Mouse (Mus musculus): ENCODE results near the gene Gm20715.
"Not testable (repeated sequence)": the region's sequence is repeated elsewhere in the genome, so short reads cannot be mapped to it uniquely, and the experiment has no call there.

Gm20715 gene

GRCm38 (mm10) chr7:6410043-6410442 lies at the start of gene Gm20715:
Gm20715 (plus strand) TSS chr7:6410277.
- no peak for DNase-seq

- peak; percentile 17 for DNase-seq
These were observed 49.5 kb upstream of the Gm20715 start for GRCm38 (mm10) chr7:6360477-6361060.

- DNase-seq, result peak; percentile 20
These were observed 48.3 kb upstream of the Gm20715 start for GRCm38 (mm10) chr7:6361756-6362155.

- DNase-seq, result peak; percentile 99
These were observed 47.6 kb upstream of the Gm20715 start for GRCm38 (mm10) chr7:6362268-6363046.

- DNase-seq, result no peak
These were observed 47.0 kb upstream of the Gm20715 start, which contains the start of gene Zfp78 for GRCm38 (mm10) chr7:6363047-6363488. Zfp78 (plus strand) TSS chr7:6363280.

- DNase-seq, result no peak
These were observed 45.3 kb upstream of the Gm20715 start for GRCm38 (mm10) chr7:6364761-6365160.

GRCm38 (mm10) chr7:6367185-6367584 lies 42.9 kb upstream of the Gm20715 start:
- DNase-seq, result no peak

GRCm38 (mm10) chr7:6368146-6368545 lies 41.9 kb upstream of the Gm20715 start:
- not testable (repeated sequence) for DNase-seq

GRCm38 (mm10) chr7:6369460-6369859 lies 40.6 kb upstream of the Gm20715 start:
- DNase-seq, result no peak

GRCm38 (mm10) chr7:6372993-6373392 lies 37.1 kb upstream of the Gm20715 start:
- DNase-seq, result no peak

GRCm38 (mm10) chr7:6378441-6378840 lies 31.6 kb upstream of the Gm20715 start:
- DNase-seq, result no peak

GRCm38 (mm10) chr7:6381431-6381830 lies 28.6 kb upstream of the Gm20715 start:
- no peak for DNase-seq

GRCm38 (mm10) chr7:6383044-6383455 lies 27.0 kb upstream of the Gm20715 start, which contains the start of gene Zfp28:
Zfp28 (plus strand) TSS chr7:6383295.
- DNase-seq, result peak; percentile 88

GRCm38 (mm10) chr7:6384011-6384410 lies 26.1 kb upstream of the Gm20715 start:
- DNase-seq, result no peak

- DNase-seq, result no peak
These were observed 23.1 kb upstream of the Gm20715 start for GRCm38 (mm10) chr7:6386995-6387394.

- no peak for DNase-seq
These were observed 21.1 kb upstream of the Gm20715 start for GRCm38 (mm10) chr7:6388971-6389370.

GRCm38 (mm10) chr7:6389449-6389848 lies 20.6 kb upstream of the Gm20715 start:
- DNase-seq, result no peak

GRCm38 (mm10) chr7:6397996-6398975 lies 11.8 kb upstream of the Gm20715 start, which contains the start of gene Smim17:
Smim17 (plus strand) TSS chr7:6398715.
- peak; percentile 66 for DNase-seq

- no peak for DNase-seq
These were observed 4.8 kb downstream of the Gm20715 start for GRCm38 (mm10) chr7:6414626-6415441.

- DNase-seq, result no peak
These were observed 5.3 kb downstream of the Gm20715 start for GRCm38 (mm10) chr7:6415442-6415787.

- no peak for DNase-seq
These were observed 9.8 kb downstream of the Gm20715 start for GRCm38 (mm10) chr7:6419894-6420293.

GRCm38 (mm10) chr7:6429381-6429780 lies 19.3 kb downstream of the Gm20715 start:
- no peak for DNase-seq

Data from cerebellum, adult 11 months (tissue).